ENCODE assay signal across 26 mouse cellular contexts in the genomic region with DNA sequence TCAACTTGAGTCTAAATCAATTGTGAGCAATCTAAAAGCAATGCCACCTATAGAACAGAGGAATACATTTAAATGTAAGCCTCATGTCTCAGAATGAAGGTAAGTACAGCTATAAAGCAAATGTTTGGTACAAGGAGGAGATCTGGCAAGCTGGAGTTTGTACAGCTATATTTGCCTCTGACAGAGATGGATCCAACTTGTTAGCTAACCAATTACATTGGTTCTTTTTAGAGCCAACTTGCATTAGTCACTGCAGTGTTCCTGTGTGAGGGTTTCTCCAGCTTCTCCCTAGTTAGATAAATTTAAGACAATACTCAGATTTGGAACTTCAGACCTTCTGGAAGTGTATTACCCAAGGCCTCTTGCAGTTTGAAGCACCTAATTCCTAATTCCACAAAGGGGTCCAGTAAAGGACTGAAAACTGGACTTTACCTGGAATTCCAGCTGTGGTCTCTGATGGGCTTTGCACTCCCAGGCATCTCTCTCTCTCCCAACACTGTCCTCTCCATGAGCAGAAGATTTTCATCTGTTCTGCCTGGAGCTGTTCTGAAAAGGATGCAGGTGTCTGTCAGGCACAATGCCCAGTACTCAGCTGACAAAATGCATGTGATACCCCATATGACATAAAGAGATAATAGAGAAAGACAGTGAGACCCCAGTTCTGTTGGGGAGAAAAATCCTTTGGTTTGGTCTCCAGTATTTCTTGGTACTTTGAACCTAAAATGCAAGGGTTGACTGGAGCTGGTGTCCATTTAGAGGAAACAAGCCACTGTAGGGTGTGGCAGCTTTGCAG.
DNase-seq lines count a peak whose midpoint lies in the region; TF ChIP-seq lines count a peak whose summit lies in the region.
"Had no signal": no experiment of that assay in that cellular context is flagged by ENCODE, and none has a peak within 500 bp of the region (broad histone marks: within the 10 kb centered on the region; RNA-seq: fewer than 3 reads in every experiment).

No protein-coding gene starts in this region.

- H3K27ac ChIP-seq in layer of hippocampus, adult 2 months = no peak overlapping the region
- peak overlapping the region; percentile 39; the same call in 1 of the 2 replicates for H3K27ac ChIP-seq in cortical plate, adult 2 months (ENCODE audit: insufficient read depth, low read length)
- H3K27ac ChIP-seq: embryonic facial prominence, embryonic 10.5 days; embryonic facial prominence, embryonic 13.5 days; forebrain, embryonic 12.5 days; forebrain, embryonic 15.5 days; heart, adult 2 months; heart, embryonic 10.5 days; heart, embryonic 13.5 days; hindbrain, embryonic 14.5 days; hindbrain, postnatal 0 days had no signal

- peak; percentile 8 for DNase-seq in layer of hippocampus, adult 9-11 months
- no peak for DNase-seq in layer of hippocampus, adult 2 months (ENCODE audit: low spot score in 2 of 2)
- peak; percentile 9 for DNase-seq in right cerebral cortex, postnatal 25 days
- no peak for DNase-seq in right cerebral cortex, postnatal 14 days
- no peak for DNase-seq in cerebellum, postnatal 10 days
- DNase-seq: adrenal gland, adult 8-10 months; adrenal gland, postnatal 25 days; cerebellum, adult 18-20 months; cerebellum, adult 9-10 months; cerebellum, postnatal 25 days; embryo, embryonic 11 days; gastrocnemius, postnatal 10 days; gastrocnemius, postnatal 36 days; heart, adult 2 months; heart, postnatal 14 days; heart, postnatal 4 days had no signal

- no peaks in the 10 kb centered on the region; the same call in 1 of the 2 replicates for H3K4me1 ChIP-seq in cortical plate, adult 2 months (ENCODE audit: control insufficient read depth, insufficient read depth, low read length)
- H3K4me1 ChIP-seq: embryonic facial prominence, embryonic 10.5 days; embryonic facial prominence, embryonic 13.5 days; forebrain, embryonic 12.5 days; forebrain, embryonic 15.5 days; heart, embryonic 10.5 days; heart, embryonic 13.5 days had no signal

- no peak for TF ChIP-seq POLR2A in cortical plate, adult 2 months (IDR thresholded peaks at IDR 0.05; ENCODE audit: extremely low read depth, insufficient read depth, low read length)

- TF ChIP-seq CTCF in layer of hippocampus, adult 2 months (conservative IDR thresholded peaks at IDR 0.05) = no peak
- no peak for TF ChIP-seq CTCF in cortical plate, adult 2 months (IDR thresholded peaks at IDR 0.05; ENCODE audit: extremely low read depth, insufficient read depth, low read length)

- no peak overlapping the region for H3K4me3 ChIP-seq in layer of hippocampus, adult 2 months
- no peak overlapping the region for H3K4me3 ChIP-seq in cortical plate, adult 2 months (ENCODE audit: insufficient read depth, low read length)
- H3K4me3 ChIP-seq: embryonic facial prominence, embryonic 10.5 days; embryonic facial prominence, embryonic 13.5 days; erythroblast, embryonic 14.5 days; forebrain, embryonic 12.5 days; forebrain, embryonic 15.5 days; heart, adult 2 months; heart, embryonic 10.5 days; heart, embryonic 13.5 days had no signal

Comparison
In these comparisons a context has a peak if more than half of its experiments do, and no peak if none do; other contexts are left out.
1. DNase-seq: peak in layer of hippocampus, adult 9-11 months (single experiment) and right cerebral cortex, postnatal 25 days (single experiment); none in layer of hippocampus, adult 2 months (0 of 2), right cerebral cortex, postnatal 14 days (single experiment) and cerebellum, postnatal 10 days (0 of 2).